In genomic region chr9:103180303-103180702, GRCm38 (mm10) we compare ENCODE assay signal across 8 mouse cellular contexts. TPM values are rescaled to one million over a fixed set of nuclear protein-coding genes. Genes with fewer than 3 reads are reported as not detected.
DNase-seq lines count a peak whose midpoint lies in the region; ATAC-seq lines count a peak whose summit lies in the region.

No protein-coding gene starts in this region.

- WGBS in heart, embryonic 14.5 days: 60% methylated on average over 3 of the region's 3 CpGs
- WGBS in large intestine, adult 2 months: 21% methylated on average over 3 of the region's 3 CpGs
- WGBS in midbrain, embryonic 11.5 days: 88% methylated on average over 3 of the region's 3 CpGs

- H3K4me3 ChIP-seq in erythroblast, embryonic 14.5 days (replicated peaks): peak overlapping the region; percentile 60
- peak overlapping the region; percentile 54 to 72; a peak in 3 of 4 replicates for H3K4me3 ChIP-seq in heart, embryonic 14.5 days (ENCODE audit: control insufficient read depth in 1 of 2, insufficient read depth in 1 of 2, low read depth in 1 of 2, low read length in 2 of 2)
- H3K4me3 ChIP-seq in midbrain, embryonic 11.5 days (ENCODE audit: low read depth, low read length): peak overlapping the region; percentile 30

- no peaks in the 10 kb centered on the region for H3K36me3 ChIP-seq in erythroblast, embryonic 14.5 days (ENCODE audit: control insufficient read depth)
- H3K36me3 ChIP-seq in heart, embryonic 14.5 days (ENCODE audit: control insufficient read depth, insufficient read depth, low read length): no peaks in the 10 kb centered on the region
- H3K36me3 ChIP-seq in midbrain, embryonic 11.5 days (ENCODE audit: control insufficient read depth, insufficient read depth, low read length): no peaks in the 10 kb centered on the region

- H3K4me2 ChIP-seq in heart, embryonic 14.5 days (ENCODE audit: low read length): peak overlapping the region; percentile 86
- H3K4me2 ChIP-seq in midbrain, embryonic 11.5 days: peak overlapping the region; percentile 56; the same call in 1 of the 2 replicates

- no peaks in the 10 kb centered on the region for H3K9me3 ChIP-seq in erythroblast, embryonic 14.5 days (ENCODE audit: control insufficient read depth, low read length)
- H3K9me3 ChIP-seq in heart, embryonic 14.5 days (ENCODE audit: control insufficient read depth, low read length): no peaks in the 10 kb centered on the region
- no peaks in the 10 kb centered on the region for H3K9me3 ChIP-seq in midbrain, embryonic 11.5 days (ENCODE audit: control insufficient read depth, low read length)

- DNase-seq in spleen, postnatal 10 days (ENCODE audit: low spot score in 2 of 2): peak; percentile 13 to 32
- no peak for DNase-seq in spleen, adult 18-20 months
- peak; percentile 13 for DNase-seq in large intestine, adult 2 months (ENCODE audit: low read depth, low spot score)
- DNase-seq in midbrain, embryonic 11.5 days (ENCODE audit: low spot score, missing footprints): no peak
- no peak for DNase-seq in natural killer cell, adult 2 months (ENCODE audit: low spot score in 2 of 2)
- no peak for DNase-seq in embryo, embryonic 11 days

- peaks cover 15% of the 10 kb centered on the region for H3K4me1 ChIP-seq in erythroblast, embryonic 14.5 days (ENCODE audit: control insufficient read depth)
- peaks cover 5 to 8% of the 10 kb centered on the region in 2 experiments for H3K4me1 ChIP-seq in heart, embryonic 14.5 days (ENCODE audit: control insufficient read depth in 2 of 2, insufficient read depth in 2 of 2, low read length in 2 of 2)
- peaks cover 9% of the 10 kb centered on the region for H3K4me1 ChIP-seq in midbrain, embryonic 11.5 days (ENCODE audit: control insufficient read depth, insufficient read depth, low read length)

- no peaks in the 10 kb centered on the region for H3K27me3 ChIP-seq in erythroblast, embryonic 14.5 days (ENCODE audit: control insufficient read depth)
- no peaks in the 10 kb centered on the region for H3K27me3 ChIP-seq in heart, embryonic 14.5 days (ENCODE audit: control insufficient read depth, insufficient read depth, low read length)
- no peaks in the 10 kb centered on the region for H3K27me3 ChIP-seq in midbrain, embryonic 11.5 days (ENCODE audit: control insufficient read depth, insufficient read depth, low read length)

- H3K9ac ChIP-seq in heart, embryonic 14.5 days (ENCODE audit: low read length): peak overlapping the region; percentile 77; the same call in 1 of the 2 replicates
- H3K9ac ChIP-seq in midbrain, embryonic 11.5 days (ENCODE audit: low read length): peak overlapping the region; percentile 53; the same call in 1 of the 2 replicates

- H3K27ac ChIP-seq in heart, embryonic 14.5 days (replicated peaks in 1 of 2; ENCODE audit: control insufficient read depth in 1 of 2, insufficient read depth in 1 of 2, low read depth in 2 of 2, low read length in 2 of 2): peak overlapping the region in 1 of 2 experiments; percentile 64; a peak in 2 of 4 replicates
- H3K27ac ChIP-seq in midbrain, embryonic 11.5 days (ENCODE audit: low read depth, low read length): no peak overlapping the region

- ATAC-seq in heart, embryonic 14.5 days (ENCODE audit: insufficient number of reproducible peaks, insufficient read depth, low FRiP score, low read depth): no peak; the same call in 1 of the 2 replicates
- ATAC-seq in midbrain, embryonic 11.5 days (ENCODE audit: low FRiP score): no peak

RNA-seq across cellular contexts. Expression of gene Srprb, which starts 21.6 kb away (rescaled TPM):
- polyA plus RNA-seq in erythroblast, embryonic 14.5 days (2012): 1.1 and 1.7 TPM in 2 replicates
- 43.1 and 44.6 TPM in 2 replicates for polyA plus RNA-seq in heart, embryonic 14.5 days (2014; fragmentation: Nextera tagmentation; extraction: Ambion mirVana)
- 45.9 and 47.9 TPM in 2 replicates for polyA plus RNA-seq in large intestine, adult 2 months (2012; rRNA removed)
- polyA plus RNA-seq in midbrain, embryonic 11.5 days (2014; fragmentation: Nextera tagmentation; extraction: Ambion mirVana): 61.5 and 62.6 TPM in 2 replicates

RNA-seq across cellular contexts. Expression of gene Gm20425, which starts 49.8 kb away (rescaled TPM):
- polyA plus RNA-seq in erythroblast, embryonic 14.5 days (2012): not detected in 2 replicates
- 0.07 TPM in 1 of 2 replicates, not detected in the other for polyA plus RNA-seq in heart, embryonic 14.5 days (2014; fragmentation: Nextera tagmentation; extraction: Ambion mirVana)
- 0.16 TPM in 1 of 2 replicates, not detected in the other for polyA plus RNA-seq in large intestine, adult 2 months (2012; rRNA removed)
- polyA plus RNA-seq in midbrain, embryonic 11.5 days (2014; fragmentation: Nextera tagmentation; extraction: Ambion mirVana): 1.5 and 4.6 TPM in 2 replicates

RNA-seq across cellular contexts. Expression of gene Trf, which starts 49.9 kb away (rescaled TPM):
- polyA plus RNA-seq in erythroblast, embryonic 14.5 days (2012): 0.66 and 2.0 TPM in 2 replicates
- 40.1 and 44.0 TPM in 2 replicates for polyA plus RNA-seq in heart, embryonic 14.5 days (2014; fragmentation: Nextera tagmentation; extraction: Ambion mirVana)
- polyA plus RNA-seq in large intestine, adult 2 months (2012; rRNA removed): 50.9 and 73.5 TPM in 2 replicates
- polyA plus RNA-seq in midbrain, embryonic 11.5 days (2014; fragmentation: Nextera tagmentation; extraction: Ambion mirVana): 18.0 and 18.7 TPM in 2 replicates

Comparison
In these comparisons a context has a peak if more than half of its experiments do, and no peak if none do; other contexts are left out.
1. DNase-seq: peak in spleen, postnatal 10 days (2 of 2) and large intestine, adult 2 months (single experiment); none in spleen, adult 18-20 months (0 of 2), midbrain, embryonic 11.5 days (single experiment), natural killer cell, adult 2 months (0 of 2) and embryo, embryonic 11 days (single experiment).
2. RNA of gene Srprb, which starts 21.6 kb away (polyA plus RNA-seq): 61.5 to 62.6 TPM in midbrain, embryonic 11.5 days, 45.9 to 47.9 TPM in large intestine, adult 2 months and 43.1 to 44.6 TPM in heart, embryonic 14.5 days; 1.1 to 1.7 TPM in erythroblast, embryonic 14.5 days; every median in the first group is over 10 times any median in the second.
3. Peak in every context shown above with its lines, with median percentiles within 50 percentile points of each other: H3K4me3 ChIP-seq.